Mouse (Mus musculus) midbrain, embryonic 11.5 days (tissue): ENCODE results near the gene Aimp1. TPM values are rescaled to one million over a fixed set of nuclear protein-coding genes. Genes with fewer than 3 reads are reported as not detected.

Experiments used
- ATAC-seq: fragments of 200-750 bp; cut with Nextera tagmentation; 2 replicates; pipeline ENCODE4 v1.8.0; 2017; ENCODE audit warnings: moderate TSS enrichment, moderate library complexity; ENCODE audit not compliant: low FRiP score
- DNase-seq: peaks from one replicate; pipeline ENCODE4 v3.0.0; 2015; ENCODE audit warnings: low spot score; ENCODE audit errors: missing footprints
- H3K27ac ChIP-seq: fragments of 300-500 bp; sonication (generic); 2 replicates; pipeline ENCODE4 v1.5.1; 2014; ENCODE audit warnings: low read depth, low read length
- H3K27me3 ChIP-seq: fragments of 300-500 bp; sonication (generic); 2 replicates; pipeline ENCODE4 v1.6.1; 2014; ENCODE audit warnings: mild to moderate bottlenecking, low read length, moderate library complexity, mixed read lengths; ENCODE audit not compliant: control insufficient read depth, insufficient read depth
- H3K36me3 ChIP-seq: fragments of 300-500 bp; sonication (generic); 2 replicates; pipeline ENCODE4 v1.6.1; 2014; ENCODE audit warnings: mild to moderate bottlenecking, low read length, moderate library complexity, mixed read lengths; ENCODE audit not compliant: control insufficient read depth, insufficient read depth
- H3K4me1 ChIP-seq: fragments of 300-500 bp; sonication (generic); 2 replicates; pipeline ENCODE4 v1.6.1; 2014; ENCODE audit warnings: low read length; ENCODE audit not compliant: control insufficient read depth, insufficient read depth
- H3K4me2 ChIP-seq: fragments of 300-500 bp; sonication (generic); 2 replicates; pipeline ENCODE4 v1.6.1; 2014; ENCODE audit warnings: mild to moderate bottlenecking, moderate library complexity
- H3K4me3 ChIP-seq: fragments of 300-500 bp; sonication (generic); 2 replicates; pipeline ENCODE4 v1.5.1; 2014; ENCODE audit warnings: low read depth, low read length
- H3K9ac ChIP-seq: fragments of 300-500 bp; sonication (generic); 2 replicates; pipeline ENCODE4 v1.6.1; 2014; ENCODE audit warnings: low read length
- H3K9me3 ChIP-seq: fragments of 300-500 bp; sonication (generic); 2 replicates; pipeline ENCODE4 v1.6.1; 2016; ENCODE audit warnings: low read length; ENCODE audit not compliant: control insufficient read depth
- WGBS: fragments of 180-500 bp; shearing (Covaris S2); extraction: QIAGEN DNeasy Blood & Tissue Kit; methylation state at CpG from one replicate; pipeline ENCODE4 v1.1.7; 2014; 5-methylcytosine and 5-hydroxymethylcytosine counted together
- polyA plus RNA-seq: library from polyadenylated mRNA; unstranded; fragments of >200 nt; fragmentation: Nextera tagmentation; extraction: Ambion mirVana; gene quantifications from 2 replicates; pipeline ENCODE4 v1.2.1, GENCODE M21; 2014

The Aimp1 gene
- polyA plus RNA-seq, 1 experiment from 2014 or later = 87.0 TPM

DNA sequence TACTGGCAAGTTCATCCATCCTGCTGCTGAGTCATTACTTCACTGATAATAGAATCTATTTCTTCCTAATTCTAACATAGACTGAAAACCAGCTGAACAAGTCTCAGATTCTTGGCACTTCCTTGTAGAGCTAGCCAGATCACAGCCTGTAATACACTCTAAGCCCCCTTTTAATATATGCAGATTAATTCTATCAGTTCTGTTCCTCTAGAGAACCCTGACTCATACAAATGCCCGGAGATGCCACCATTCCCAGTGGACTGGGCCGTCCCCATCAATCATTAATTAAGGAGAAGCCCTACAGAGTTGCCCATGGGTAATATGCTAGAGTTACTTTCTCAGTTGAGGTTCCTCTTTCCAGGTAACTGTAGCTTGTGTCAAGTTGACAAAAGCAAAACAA is 28.2 kb downstream of the Aimp1 start:
- 78% methylated on average over 2 of the region's 2 CpGs for WGBS
- H3K27ac ChIP-seq = no peak overlapping the region
- DNase-seq = no peak
- ATAC-seq = no peak
- no peak overlapping the region for H3K4me2 ChIP-seq
- H3K4me3 ChIP-seq = no peak overlapping the region
- H3K4me1 ChIP-seq = no peaks in the 10 kb centered on the region
- no peaks in the 10 kb centered on the region for H3K27me3 ChIP-seq
- H3K36me3 ChIP-seq = peaks cover 3% of the 10 kb centered on the region; the same call in 1 of the 2 replicates
- no peak overlapping the region for H3K9ac ChIP-seq
- no peaks in the 10 kb centered on the region for H3K9me3 ChIP-seq

- no peak for DNase-seq
- no peak overlapping the region for H3K4me2 ChIP-seq
- ATAC-seq = no peak
- no peak overlapping the region for H3K9ac ChIP-seq
- no peaks in the 10 kb centered on the region for H3K36me3 ChIP-seq
- H3K9me3 ChIP-seq = no peaks in the 10 kb centered on the region
- WGBS = 86% methylated on average over 7 of the region's 7 CpGs
- no peaks in the 10 kb centered on the region for H3K4me1 ChIP-seq
- no peaks in the 10 kb centered on the region for H3K27me3 ChIP-seq
- H3K4me3 ChIP-seq = no peak overlapping the region
- no peak overlapping the region for H3K27ac ChIP-seq
Observed at GRCm38 (mm10) chr3:132653959-132654358, 30.2 kb downstream of the Aimp1 start.

GRCm38 (mm10) chr3:132651776-132652175 is 32.4 kb downstream of the Aimp1 start:
- Histone ChIP-seq H3K9ac (no peak overlapping the region), H3K27me3 (no peaks in the 10 kb centered on the region), H3K9me3 (no peaks in the 10 kb centered on the region), H3K4me2 (no peak overlapping the region), H3K36me3 (no peaks in the 10 kb centered on the region), H3K4me1 (no peaks in the 10 kb centered on the region), H3K27ac (no peak overlapping the region), H3K4me3 (no peak overlapping the region)
- 88% methylated on average over 3 of the region's 3 CpGs for WGBS
- ATAC-seq = no peak
- no peak for DNase-seq

GRCm38 (mm10) chr3:132650191-132650590 is 34.0 kb downstream of the Aimp1 start:
- Histone ChIP-seq H3K27me3 (no peaks in the 10 kb centered on the region), H3K27ac (no peak overlapping the region), H3K4me3 (no peak overlapping the region), H3K4me2 (no peak overlapping the region), H3K9me3 (no peaks in the 10 kb centered on the region), H3K4me1 (no peaks in the 10 kb centered on the region), H3K9ac (no peak overlapping the region), H3K36me3 (no peaks in the 10 kb centered on the region)
- DNase-seq = no peak
- ATAC-seq = no peak
- 89% methylated on average over 5 of the region's 5 CpGs for WGBS

- H3K4me3 ChIP-seq = no peak overlapping the region
- WGBS = 89% methylated on average over 7 of the region's 7 CpGs
- H3K9me3 ChIP-seq = no peaks in the 10 kb centered on the region
- H3K27ac ChIP-seq = no peak overlapping the region
- H3K9ac ChIP-seq = no peak overlapping the region
- H3K4me1 ChIP-seq = no peaks in the 10 kb centered on the region
- no peak overlapping the region for H3K4me2 ChIP-seq
- H3K36me3 ChIP-seq = no peaks in the 10 kb centered on the region
- ATAC-seq = no peak
- DNase-seq = no peak
- no peaks in the 10 kb centered on the region for H3K27me3 ChIP-seq
Observed at GRCm38 (mm10) chr3:132649368-132649767, 34.8 kb downstream of the Aimp1 start.

DNA sequence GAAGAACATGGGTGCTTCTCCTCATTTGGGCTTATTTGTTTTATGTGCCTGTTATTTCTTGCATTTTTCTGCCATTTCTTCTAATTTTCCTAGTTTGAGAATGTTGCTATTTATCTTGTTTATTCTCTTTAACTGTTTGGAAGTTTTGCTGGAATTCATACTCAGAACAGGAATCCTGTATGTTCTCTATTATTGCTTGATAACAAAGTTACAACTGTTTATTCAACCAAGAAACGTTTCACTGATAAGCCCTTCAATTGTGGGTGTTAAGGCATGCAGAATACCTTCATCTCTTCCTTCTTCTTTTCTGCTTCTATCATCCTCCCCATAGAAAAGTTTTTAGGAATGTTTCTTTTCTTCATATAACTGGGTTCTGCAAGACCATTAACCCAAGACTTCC is 37.4 kb downstream of the Aimp1 start:
- no peak overlapping the region for H3K9ac ChIP-seq
- H3K4me3 ChIP-seq = no peak overlapping the region
- no peak for DNase-seq
- H3K27me3 ChIP-seq = no peaks in the 10 kb centered on the region
- H3K36me3 ChIP-seq = no peaks in the 10 kb centered on the region
- H3K9me3 ChIP-seq = no peaks in the 10 kb centered on the region
- H3K4me1 ChIP-seq = no peaks in the 10 kb centered on the region
- H3K4me2 ChIP-seq = no peak overlapping the region
- WGBS = 57% methylated on average over 1 of the region's 1 CpGs
- no peak overlapping the region for H3K27ac ChIP-seq
- ATAC-seq = no peak

GRCm38 (mm10) chr3:132644071-132644470 is 40.1 kb downstream of the Aimp1 start:
- no peaks in the 10 kb centered on the region for H3K27me3 ChIP-seq
- DNase-seq = no peak
- no peak overlapping the region for H3K4me3 ChIP-seq
- H3K27ac ChIP-seq = no peak overlapping the region
- H3K36me3 ChIP-seq = no peaks in the 10 kb centered on the region
- 87% methylated on average over 4 of the region's 4 CpGs for WGBS
- ATAC-seq = no peak
- H3K4me2 ChIP-seq = no peak overlapping the region
- H3K9ac ChIP-seq = no peak overlapping the region
- H3K9me3 ChIP-seq = no peaks in the 10 kb centered on the region
- no peaks in the 10 kb centered on the region for H3K4me1 ChIP-seq

- Histone ChIP-seq H3K36me3 (no peaks in the 10 kb centered on the region), H3K27ac (no peak overlapping the region), H3K4me2 (no peak overlapping the region), H3K9me3 (no peaks in the 10 kb centered on the region), H3K4me3 (no peak overlapping the region), H3K9ac (no peak overlapping the region), H3K27me3 (no peaks in the 10 kb centered on the region), H3K4me1 (no peaks in the 10 kb centered on the region)
- no peak for DNase-seq
- WGBS = 92% methylated on average over 3 of the region's 3 CpGs
- ATAC-seq = no peak
Observed at GRCm38 (mm10) chr3:132637080-132637479, 47.1 kb downstream of the Aimp1 start.

DNA sequence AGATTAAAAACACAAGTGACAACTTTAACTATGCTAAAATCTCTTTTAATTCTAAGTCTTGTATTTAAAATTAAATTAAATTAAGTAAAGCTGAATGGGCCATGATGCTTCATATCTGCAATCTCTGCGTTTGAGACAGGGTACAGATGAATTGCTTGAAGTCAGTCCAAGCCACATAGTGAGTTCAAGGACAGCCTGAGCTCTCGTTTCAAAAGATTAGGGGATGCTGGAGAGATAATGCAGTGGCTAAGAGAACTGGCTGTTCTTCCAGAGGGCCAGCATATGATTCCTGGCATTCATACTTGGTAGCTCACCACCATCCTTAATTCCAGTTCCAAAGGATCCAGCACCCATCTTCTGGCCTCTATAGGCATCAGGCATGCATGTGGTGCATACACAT is 50.9 kb downstream of the Aimp1 start:
- no peak for ATAC-seq
- Histone ChIP-seq H3K9ac (no peak overlapping the region), H3K36me3 (no peaks in the 10 kb centered on the region), H3K27ac (no peak overlapping the region), H3K4me1 (no peaks in the 10 kb centered on the region), H3K9me3 (no peaks in the 10 kb centered on the region), H3K4me3 (no peak overlapping the region), H3K4me2 (no peak overlapping the region), H3K27me3 (no peaks in the 10 kb centered on the region)
- WGBS = 76% methylated on average over 2 of the region's 2 CpGs
- DNase-seq = no peak
